Mouse (Mus musculus): Measurements from ENCODE around the gene Tfe3. TPM values are rescaled to one million over a fixed set of nuclear protein-coding genes. Genes with fewer than 3 reads are reported as not detected.
A peak's percentile ranks its signal among the peaks of the same experiment; 100 is the strongest.

The Tfe3 gene
- polyA plus RNA-seq, 1 experiment from 2014 or later, result 21.7 TPM

MicroRNA genes within 50 kb of the gene (microRNA counts, 519-probe panel; counts per million panel counts)
- microRNA mmu-miR-1198, result 2,361 counts per million, percentile 50 among the panel's probes with 10 or more counts

Small RNAs within 50 kb of the gene (microRNA-seq; reads per million reads assigned to microRNA genes)
- gene Mir1198, result 23.3 reads per million, percentile 40 among the genes with 10 or more reads in this experiment

Other genes with a start within 250 kb of the Tfe3 start
- gene Foxp3, start 188.9 kb upstream of the Tfe3 start, polyA plus RNA-seq (2015; fragmentation: Nextera tagmentation; extraction: Ambion mirVana), result 0.16 TPM in 1 of 2 replicates, not detected in the other
- 0.89 and 1.4 TPM in 2 replicates for gene Ppp1r3f, start 188.3 kb upstream of the Tfe3 start, polyA plus RNA-seq (2015; fragmentation: Nextera tagmentation; extraction: Ambion mirVana)
- gene Ccdc22, start 157.0 kb upstream of the Tfe3 start, polyA plus RNA-seq (2015; fragmentation: Nextera tagmentation; extraction: Ambion mirVana), result 28.5 and 29.6 TPM in 2 replicates
- 0.05 TPM in 1 of 2 replicates, not detected in the other for gene Cacna1f, start 155.5 kb upstream of the Tfe3 start, polyA plus RNA-seq (2015; fragmentation: Nextera tagmentation; extraction: Ambion mirVana)
- gene Syp, start 124.1 kb upstream of the Tfe3 start, polyA plus RNA-seq (2015; fragmentation: Nextera tagmentation; extraction: Ambion mirVana), result 9.8 and 10.3 TPM in 2 replicates
- gene Prickle3, start 105.3 kb upstream of the Tfe3 start, polyA plus RNA-seq (2015; fragmentation: Nextera tagmentation; extraction: Ambion mirVana), result 11.1 and 12.7 TPM in 2 replicates
- gene Plp2, start 91.2 kb upstream of the Tfe3 start, polyA plus RNA-seq (2015; fragmentation: Nextera tagmentation; extraction: Ambion mirVana), result 233 and 283 TPM in 2 replicates
- 0.80 and 0.87 TPM in 2 replicates for gene Magix, start 81.3 kb upstream of the Tfe3 start, polyA plus RNA-seq (2015; fragmentation: Nextera tagmentation; extraction: Ambion mirVana)
- gene Gpkow, start 65.4 kb upstream of the Tfe3 start, polyA plus RNA-seq (2015; fragmentation: Nextera tagmentation; extraction: Ambion mirVana), result 37.9 and 38.4 TPM in 2 replicates
- 36.5 and 36.7 TPM in 2 replicates for gene Wdr45, start 48.2 kb upstream of the Tfe3 start, polyA plus RNA-seq (2015; fragmentation: Nextera tagmentation; extraction: Ambion mirVana)
- not detected in 2 replicates for gene Gm45208, start 40.3 kb upstream of the Tfe3 start, polyA plus RNA-seq (2015; fragmentation: Nextera tagmentation; extraction: Ambion mirVana)
- gene Praf2, start 34.1 kb upstream of the Tfe3 start, polyA plus RNA-seq (2015; fragmentation: Nextera tagmentation; extraction: Ambion mirVana), result 59.4 and 63.1 TPM in 2 replicates
- 17.9 and 18.2 TPM in 2 replicates for gene Ccdc120, start 11.7 kb upstream of the Tfe3 start, polyA plus RNA-seq (2015; fragmentation: Nextera tagmentation; extraction: Ambion mirVana)
- 42.4 and 47.8 TPM in 2 replicates for gene Gripap1, start 27.2 kb downstream of the Tfe3 start, polyA plus RNA-seq (2015; fragmentation: Nextera tagmentation; extraction: Ambion mirVana)
- gene Kcnd1, start 59.7 kb downstream of the Tfe3 start, polyA plus RNA-seq (2015; fragmentation: Nextera tagmentation; extraction: Ambion mirVana), result 1.7 and 2.0 TPM in 2 replicates
- 25.3 and 28.6 TPM in 2 replicates for gene Otud5, start 78.8 kb downstream of the Tfe3 start, polyA plus RNA-seq (2015; fragmentation: Nextera tagmentation; extraction: Ambion mirVana)
- gene Pim2, start 115.7 kb downstream of the Tfe3 start, polyA plus RNA-seq (2015; fragmentation: Nextera tagmentation; extraction: Ambion mirVana), result 10.9 and 11.1 TPM in 2 replicates
- 45.0 and 47.0 TPM in 2 replicates for gene Slc35a2, start 121.5 kb downstream of the Tfe3 start, polyA plus RNA-seq (2015; fragmentation: Nextera tagmentation; extraction: Ambion mirVana)
- 99.8 and 104 TPM in 2 replicates for gene Pqbp1, start 136.7 kb downstream of the Tfe3 start, polyA plus RNA-seq (2015; fragmentation: Nextera tagmentation; extraction: Ambion mirVana)
- gene Timm17b, start 136.8 kb downstream of the Tfe3 start, polyA plus RNA-seq (2015; fragmentation: Nextera tagmentation; extraction: Ambion mirVana), result 142 and 143 TPM in 2 replicates
- gene Gm10491, start 145.3 kb downstream of the Tfe3 start, polyA plus RNA-seq (2015; fragmentation: Nextera tagmentation; extraction: Ambion mirVana), result not detected in 2 replicates
- gene Gm10490, start 147.0 kb downstream of the Tfe3 start, polyA plus RNA-seq (2015; fragmentation: Nextera tagmentation; extraction: Ambion mirVana), result not detected in 2 replicates
- gene Pcsk1n, start 157.3 kb downstream of the Tfe3 start, polyA plus RNA-seq (2015; fragmentation: Nextera tagmentation; extraction: Ambion mirVana), result 7.6 and 8.6 TPM in 2 replicates
- not detected in 2 replicates for gene Eras, start 166.0 kb downstream of the Tfe3 start, polyA plus RNA-seq (2015; fragmentation: Nextera tagmentation; extraction: Ambion mirVana)
- gene Hdac6, start 185.3 kb downstream of the Tfe3 start, polyA plus RNA-seq (2015; fragmentation: Nextera tagmentation; extraction: Ambion mirVana), result 21.4 and 23.3 TPM in 2 replicates
- gene Gata1, start 215.5 kb downstream of the Tfe3 start, polyA plus RNA-seq (2015; fragmentation: Nextera tagmentation; extraction: Ambion mirVana), result 5.6 and 6.0 TPM in 2 replicates

Data from stomach, embryonic 16.5 days (tissue).